Mouse (Mus musculus): ENCODE results near the gene Bclaf3. TPM values are rescaled to one million over a fixed set of nuclear protein-coding genes. Genes with fewer than 3 reads are reported as not detected.
"Not testable (repeated sequence)": the region's sequence is repeated elsewhere in the genome, so short reads cannot be mapped to it uniquely, and the experiment has no call there.

The Bclaf3 gene
- total RNA-seq (2021): 10 to 100 TPM; 12.5 to 12.8 TPM
- long read RNA-seq, partial matches to known transcripts: 1 of 11 reads
- long read RNA-seq, other reads (novel, unspliced or antisense): 9 of 11 reads

- DNase-seq (ENCODE audit: low spot score in 2 of 2): no peak
Measured at GRCm38 (mm10) chrX:159526388-159526787, at the start of gene Bclaf3. Bclaf3 (plus strand) TSS chrX:159526688.

- DNase-seq (ENCODE audit: low spot score in 2 of 2): not testable (repeated sequence)
Measured at GRCm38 (mm10) chrX:159478243-159478940, 48.1 kb upstream of the Bclaf3 start.

GRCm38 (mm10) chrX:159484247-159484646 is 42.2 kb upstream of the Bclaf3 start:
- no peak for DNase-seq (ENCODE audit: low spot score in 2 of 2)

- DNase-seq (ENCODE audit: low spot score in 2 of 2): no peak
Measured at GRCm38 (mm10) chrX:159503181-159503580, 23.3 kb upstream of the Bclaf3 start.

GRCm38 (mm10) chrX:159508331-159509036 is 18.0 kb upstream of the Bclaf3 start:
- no peak for DNase-seq (ENCODE audit: low spot score in 2 of 2)

- DNase-seq (ENCODE audit: low spot score in 2 of 2): no peak
Measured at GRCm38 (mm10) chrX:159509042-159509441, 17.4 kb upstream of the Bclaf3 start.

GRCm38 (mm10) chrX:159509847-159510715 is 16.4 kb upstream of the Bclaf3 start:
- no peak for DNase-seq (ENCODE audit: low spot score in 2 of 2)

GRCm38 (mm10) chrX:159510716-159511051 is 15.8 kb upstream of the Bclaf3 start:
- no peak for DNase-seq (ENCODE audit: low spot score in 2 of 2)

- DNase-seq (ENCODE audit: low spot score in 2 of 2): no peak
Measured at GRCm38 (mm10) chrX:159515599-159515998, 10.9 kb upstream of the Bclaf3 start.

- no peak for DNase-seq (ENCODE audit: low spot score in 2 of 2)
Measured at GRCm38 (mm10) chrX:159521780-159522179, 4.7 kb upstream of the Bclaf3 start.

- no peak for DNase-seq (ENCODE audit: low spot score in 2 of 2)
Measured at GRCm38 (mm10) chrX:159522651-159523050, 3.8 kb upstream of the Bclaf3 start.

GRCm38 (mm10) chrX:159532427-159532810 is 5.9 kb downstream of the Bclaf3 start:
- peak; percentile 93 to 95 for DNase-seq (ENCODE audit: low spot score in 2 of 2)

GRCm38 (mm10) chrX:159532811-159533462 is 6.4 kb downstream of the Bclaf3 start:
- DNase-seq (ENCODE audit: low spot score in 2 of 2): peak in 1 of 2 experiments; percentile 12

GRCm38 (mm10) chrX:159541936-159542335 is 15.4 kb downstream of the Bclaf3 start:
- no peak for DNase-seq (ENCODE audit: low spot score in 2 of 2)

- DNase-seq (ENCODE audit: low spot score in 2 of 2): no peak
Measured at GRCm38 (mm10) chrX:159547093-159547492, 20.6 kb downstream of the Bclaf3 start.

- DNase-seq (ENCODE audit: low spot score in 2 of 2): not testable (repeated sequence)
Measured at GRCm38 (mm10) chrX:159584738-159585137, 58.2 kb downstream of the Bclaf3 start.

GRCm38 (mm10) chrX:159591633-159592032 is 65.1 kb downstream of the Bclaf3 start:
- DNase-seq (ENCODE audit: low spot score in 2 of 2): no peak

GRCm38 (mm10) chrX:159597502-159597901 is 71.0 kb downstream of the Bclaf3 start:
- no peak for DNase-seq (ENCODE audit: low spot score in 2 of 2)

GRCm38 (mm10) chrX:159604832-159605231 is 78.3 kb downstream of the Bclaf3 start:
- no peak for DNase-seq (ENCODE audit: low spot score in 2 of 2)

- peak; percentile 11 to 24 for DNase-seq (ENCODE audit: low spot score in 2 of 2)
Measured at GRCm38 (mm10) chrX:159606936-159607335, 80.4 kb downstream of the Bclaf3 start.
